Comparison of ENCODE assay signal across 27 mouse cellular contexts in the genomic region with DNA sequence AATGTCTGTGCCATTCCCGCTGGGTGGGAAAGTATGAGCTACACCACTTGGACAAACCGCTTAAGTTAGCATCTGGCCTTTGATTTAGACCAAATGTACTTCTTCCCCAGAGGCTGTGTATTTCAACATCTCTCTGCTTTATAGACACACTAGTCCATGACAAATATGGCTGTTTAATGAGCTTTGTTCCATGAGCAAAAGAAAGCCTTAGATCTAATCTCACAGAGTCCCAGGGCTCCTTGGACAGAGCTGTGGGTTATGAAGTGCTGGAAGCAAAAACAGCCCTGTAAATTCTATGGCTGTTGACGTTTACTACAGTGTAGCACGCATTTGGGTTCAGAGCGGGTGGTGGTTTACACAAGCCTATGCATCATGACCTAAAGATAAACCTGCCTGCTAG. TPM values are rescaled to one million over a fixed set of nuclear protein-coding genes. Genes with fewer than 3 reads are reported as not detected.
A peak's percentile ranks its signal among the peaks of the same experiment; 100 is the strongest.
DNase-seq lines count a peak whose midpoint lies in the region; TF ChIP-seq lines count a peak whose summit lies in the region.
"Had no signal": no experiment of that assay in that cellular context is flagged by ENCODE, and none has a peak within 500 bp of the region (broad histone marks: within the 10 kb centered on the region; RNA-seq: fewer than 3 reads in every experiment).

No protein-coding gene starts in this region.

- no peak for TF ChIP-seq POLR2A in kidney, adult 2 months (IDR thresholded peaks at IDR 0.05; ENCODE audit: low read depth, low read length)

- no peak overlapping the region for H3K4me3 ChIP-seq in heart, embryonic 10.5 days
- no peak overlapping the region for H3K4me3 ChIP-seq in kidney, adult 2 months (ENCODE audit: insufficient read depth, low read depth, low read length)
- H3K4me3 ChIP-seq in midbrain, embryonic 10.5 days: no peak overlapping the region

- no peaks in the 10 kb centered on the region for H3K27me3 ChIP-seq in heart, embryonic 10.5 days (ENCODE audit: insufficient read depth, poor library complexity, severe bottlenecking)
- H3K27me3 ChIP-seq in kidney, adult 2 months (replicated peaks; ENCODE audit: control insufficient read depth, insufficient read depth, low read length): no peaks in the 10 kb centered on the region
- H3K27me3 ChIP-seq in midbrain, embryonic 10.5 days (ENCODE audit: low read depth, poor library complexity, severe bottlenecking): no peaks in the 10 kb centered on the region
- H3K27me3 ChIP-seq: CH12.LX, Patski had no signal

- peak; percentile 29 for DNase-seq in heart, adult 11 months
- no peak for DNase-seq in heart, postnatal 4 days
- peak; percentile 52 for DNase-seq in heart, embryonic 10.5 days (ENCODE audit: low spot score)
- DNase-seq in heart, adult 8-10 months (ENCODE audit: low spot score): no peak
- no peak for DNase-seq in kidney, adult 2 months
- no peak for DNase-seq in kidney, adult 8-10 months
- peak; percentile 96 for DNase-seq in fat pad, adult 2 months (ENCODE audit: extremely low read depth, low read depth, low spot score)
- no peak for DNase-seq in midbrain, embryonic 10.5 days (ENCODE audit: low spot score)
- DNase-seq: adrenal gland, adult 2 months; adrenal gland, adult 8-10 months; adrenal gland, postnatal 10 days; adrenal gland, postnatal 14 days; adrenal gland, postnatal 25 days; adrenal gland, postnatal 36 days; B cell, adult 2 months; cerebellum, adult 11 months; cerebellum, adult 11-12 months had no signal

- no peaks in the 10 kb centered on the region for H3K9me3 ChIP-seq in heart, embryonic 10.5 days
- no peaks in the 10 kb centered on the region for H3K9me3 ChIP-seq in midbrain, embryonic 10.5 days (replicated peaks)
- H3K9me3 ChIP-seq: G1E had no signal

- no peak for TF ChIP-seq CTCF in kidney, adult 2 months (conservative IDR thresholded peaks at IDR 0.05; ENCODE audit: insufficient read depth, insufficient read length, low read depth, low read length)

- WGBS in heart, embryonic 10.5 days: 90% methylated on average over 5 of the region's 5 CpGs
- 93% methylated on average over 5 of the region's 5 CpGs for WGBS in kidney, adult 2 months
- 96% methylated on average over 5 of the region's 5 CpGs for WGBS in midbrain, embryonic 10.5 days

- H3K4me1 ChIP-seq in heart, embryonic 10.5 days: no peaks in the 10 kb centered on the region
- H3K4me1 ChIP-seq in kidney, adult 2 months (ENCODE audit: control insufficient read depth, insufficient read depth, low read length): no peaks in the 10 kb centered on the region
- H3K4me1 ChIP-seq in midbrain, embryonic 10.5 days: no peaks in the 10 kb centered on the region

- H3K27ac ChIP-seq in heart, embryonic 10.5 days: no peak overlapping the region
- H3K27ac ChIP-seq in kidney, adult 2 months (ENCODE audit: insufficient read depth, low read depth, low read length): peak overlapping the region; percentile 62; the same call in 1 of the 2 replicates
- no peak overlapping the region for H3K27ac ChIP-seq in midbrain, embryonic 10.5 days (replicated peaks)

- peaks cover 93% of the 10 kb centered on the region for H3K36me3 ChIP-seq in heart, embryonic 10.5 days
- peaks cover 2% of the 10 kb centered on the region; the same call in 1 of the 2 replicates for H3K36me3 ChIP-seq in kidney, adult 2 months (ENCODE audit: control insufficient read depth, insufficient read depth, low read length)
- H3K36me3 ChIP-seq in midbrain, embryonic 10.5 days: peaks cover 96% of the 10 kb centered on the region

RNA-seq across cellular contexts. Expression of a gene that starts 15.0 kb away (rescaled TPM):
- 10 to 100 TPM; 49.5 to 62.1 TPM for total RNA-seq in heart, postnatal 4 days (2021)
- 73.4 and 90.6 TPM in 2 replicates for polyA plus RNA-seq in heart, embryonic 10.5 days (2016; fragmentation: Nextera tagmentation; extraction: Ambion mirVana)
- 10 to 100 TPM; 39.1 to 47.6 (median 42.0) TPM for total RNA-seq in heart, adult 8-10 months (2022)
- polyA plus RNA-seq in kidney, adult 2 months (2012; rRNA removed): 41.1 and 45.5 TPM in 2 replicates
- polyA plus RNA-seq in midbrain, embryonic 10.5 days (2016; fragmentation: Nextera tagmentation; extraction: Ambion mirVana): 97.5 and 99.5 TPM in 2 replicates

RNA-seq across cellular contexts. Expression of a gene that starts 27.4 kb away (rescaled TPM):
- total RNA-seq in heart, postnatal 4 days (2021): not detected
- polyA plus RNA-seq in heart, embryonic 10.5 days (2016; fragmentation: Nextera tagmentation; extraction: Ambion mirVana): 0.02 TPM in 1 of 2 replicates, not detected in the other
- total RNA-seq in heart, adult 8-10 months (2022): not detected
- polyA plus RNA-seq in kidney, adult 2 months (2012; rRNA removed): 0.05 TPM in 2 replicates
- polyA plus RNA-seq in midbrain, embryonic 10.5 days (2016; fragmentation: Nextera tagmentation; extraction: Ambion mirVana): not detected in 2 replicates
- total RNA-seq: adrenal gland, postnatal 4 days; CH12.LX; ES-E14; MEL had no signal
- polyA plus RNA-seq: activated CD4-positive, CD25-positive, alpha-beta regulatory T cell, adult 4 months; brain, embryonic 14.5 days; C2C12; CD4-positive, CD25-positive, alpha-beta regulatory T cell, adult 4 months; G1E; Patski had no signal

Comparison
In these comparisons a context has a peak if more than half of its experiments do, and no peak if none do; other contexts are left out.
1. DNase-seq: peak in heart, adult 11 months (single experiment), heart, embryonic 10.5 days (single experiment) and fat pad, adult 2 months (single experiment); none in heart, postnatal 4 days (single experiment), heart, adult 8-10 months (single experiment), kidney, adult 2 months (single experiment), kidney, adult 8-10 months (0 of 2) and midbrain, embryonic 10.5 days (single experiment).